Mouse (Mus musculus) CH12.LX (cell line): Measurements from ENCODE around the gene Gm14496.

Experiments used
- BHLHE40 ChIP-seq: IDR thresholded peaks from 2 replicates; pipeline ENCODE4 v1.6.1; 2011; ENCODE audit warnings: mild to moderate bottlenecking, low read depth, low read length, improper control_type of control experiment
- CTCF ChIP-seq, 2 experiments: IDR thresholded peaks in 1 of 2; conservative IDR thresholded peaks in 1 of 2; 2 replicates each; pipeline ENCODE4 v1.5.1; 2011 to 2012; ENCODE audit warnings: low read depth in 2 of 2, low read length in 2 of 2, improper control_type of control experiment in 1 of 2, inconsistent platforms in 1 of 2, mild to moderate bottlenecking in 1 of 2, moderate library complexity in 1 of 2
- MXI1 ChIP-seq: IDR thresholded peaks from 2 replicates; pipeline ENCODE4 v1.6.1; 2011; ENCODE audit warnings: mild to moderate bottlenecking, low read depth, low read length, improper control_type of control experiment
- PAX5 ChIP-seq: IDR thresholded peaks from 2 replicates; pipeline ENCODE4 v1.6.1; 2012; ENCODE audit warnings: low read length, inconsistent platforms, mixed read lengths
- POLR2A ChIP-seq: IDR thresholded peaks from 2 replicates; pipeline ENCODE4 v1.6.1; 2011; ENCODE audit warnings: low read depth, mild to moderate bottlenecking, improper control_type of control experiment, low read length
- POLR2AphosphoS2 ChIP-seq: IDR thresholded peaks from 2 replicates; pipeline ENCODE4 v1.6.1; 2011; ENCODE audit warnings: low read depth, low read length, improper control_type of control experiment
- TCF12 ChIP-seq: IDR thresholded peaks from 2 replicates; pipeline ENCODE4 v1.6.1; 2014; ENCODE audit warnings: low read depth, mild to moderate bottlenecking, inconsistent platforms, low read length, improper control_type of control experiment
- USF2 ChIP-seq: conservative IDR thresholded peaks from 2 replicates; pipeline ENCODE4 v1.6.1; 2011; ENCODE audit warnings: low read depth, low read length, improper control_type of control experiment

- TF ChIP-seq BHLHE40 (no peak), POLR2AphosphoS2 (no peak), MXI1 (no peak), PAX5 (no peak), CTCF (conservative IDR thresholded peaks at IDR 0.05 in 1 of 2, IDR thresholded peaks at IDR 0.05 in 1 of 2; ENCODE audit: low read depth in 2 of 2, low read length in 2 of 2) (no peak), TCF12 (no peak), POLR2A (no peak), USF2 (no peak)
These were observed at the start of gene Gm14496 for GRCm38 (mm10) chr2:181990829-181991228.
